Mouse (Mus musculus): ENCODE measurements around the gene Zswim9.

Zswim9 gene

GRCm38 (mm10) chr7:13278308-13278891 is at the start of gene Zswim9:
Zswim9 (minus strand) TSS chr7:13278721.
- DNase-seq = peak; percentile 94 to 97

DNA sequence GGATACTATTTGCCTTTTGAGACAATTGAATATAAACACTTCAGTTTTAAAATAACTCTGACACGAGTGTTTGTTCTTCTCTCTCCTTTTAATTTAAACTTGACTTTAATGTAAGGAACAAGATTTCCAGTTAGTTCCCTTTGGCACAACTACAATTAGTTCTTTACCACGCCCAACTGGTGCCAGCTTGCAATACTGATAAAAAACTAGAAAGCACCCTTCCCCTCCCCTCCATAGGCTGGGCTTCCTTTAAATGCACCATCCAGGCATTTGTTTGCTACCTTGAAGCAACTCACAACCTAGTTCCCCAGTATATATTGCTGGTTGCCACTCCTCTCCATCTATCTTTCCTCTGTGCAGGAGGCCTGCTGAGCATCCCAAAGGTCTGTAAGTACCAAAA is 45.8 kb upstream of the Zswim9 start, which contains the start of gene Pla2g4c:
Pla2g4c (plus strand) TSS at position 340 of the 400 bp plus-strand sequence.
- no peak for DNase-seq

GRCm38 (mm10) chr7:13321424-13321823 is 42.9 kb upstream of the Zswim9 start:
- no peak for DNase-seq

DNA sequence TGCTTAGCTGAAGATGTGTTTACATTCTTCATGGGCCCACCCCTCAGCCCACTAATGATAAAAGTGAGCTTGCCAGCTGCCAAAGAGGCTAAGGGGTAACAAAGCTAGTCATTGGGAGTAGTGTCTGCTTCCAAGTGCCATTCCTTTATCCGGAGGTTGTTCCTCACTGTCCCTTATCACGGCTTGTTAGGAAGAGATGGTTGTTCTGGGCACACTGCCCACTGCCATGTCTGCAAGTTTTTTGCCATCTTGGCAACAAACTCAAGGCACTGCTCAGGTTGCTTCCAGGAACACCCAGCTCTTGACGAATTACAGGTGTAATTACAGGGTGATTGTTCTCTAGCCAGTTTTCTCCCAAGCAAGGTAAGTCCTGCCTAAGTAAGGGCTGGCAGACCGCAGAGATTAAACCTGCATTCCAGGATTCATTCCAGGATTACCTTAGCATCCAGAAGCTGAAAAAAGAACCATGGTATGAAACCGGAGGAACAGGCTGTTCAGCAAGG is 35.6 kb upstream of the Zswim9 start:
- no peak for DNase-seq

GRCm38 (mm10) chr7:13311401-13311800 is 32.9 kb upstream of the Zswim9 start:
- no peak for DNase-seq

DNA sequence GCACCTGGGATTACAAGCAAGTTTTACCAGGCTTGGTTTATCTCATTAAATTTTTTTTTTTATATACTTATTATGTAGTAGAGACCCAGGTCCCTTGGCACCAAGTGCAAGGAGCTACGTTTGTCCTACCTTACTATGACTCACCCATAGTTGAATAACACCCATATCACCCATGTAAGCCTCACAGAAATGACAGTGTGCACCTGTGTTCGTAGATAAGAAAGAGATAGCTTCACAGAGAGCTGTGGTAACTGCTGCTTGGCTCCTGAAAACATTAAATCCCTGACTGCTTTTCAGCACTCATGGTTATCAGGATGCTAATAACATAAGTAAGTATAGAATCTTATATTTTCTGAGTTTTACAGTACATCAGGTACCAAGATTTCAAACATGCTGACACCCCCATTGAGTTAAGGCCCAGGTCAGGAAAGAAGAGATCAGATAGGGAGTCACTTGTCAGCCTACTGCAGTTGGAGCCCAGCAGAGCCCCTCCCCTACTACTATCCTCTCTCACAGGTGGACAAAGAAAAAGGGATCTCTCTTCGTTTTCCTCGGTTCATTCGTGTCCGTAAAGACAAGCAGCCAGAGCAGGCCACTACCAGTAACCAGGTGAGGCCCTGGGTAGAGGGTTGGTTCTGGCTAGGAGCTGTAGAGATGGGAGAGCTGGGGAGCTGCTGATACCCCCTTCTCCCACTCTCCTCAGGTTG is 32.1 kb upstream of the Zswim9 start:
- no peak for DNase-seq

GRCm38 (mm10) chr7:13309407-13309806 is 30.9 kb upstream of the Zswim9 start:
- no peak for DNase-seq

DNA sequence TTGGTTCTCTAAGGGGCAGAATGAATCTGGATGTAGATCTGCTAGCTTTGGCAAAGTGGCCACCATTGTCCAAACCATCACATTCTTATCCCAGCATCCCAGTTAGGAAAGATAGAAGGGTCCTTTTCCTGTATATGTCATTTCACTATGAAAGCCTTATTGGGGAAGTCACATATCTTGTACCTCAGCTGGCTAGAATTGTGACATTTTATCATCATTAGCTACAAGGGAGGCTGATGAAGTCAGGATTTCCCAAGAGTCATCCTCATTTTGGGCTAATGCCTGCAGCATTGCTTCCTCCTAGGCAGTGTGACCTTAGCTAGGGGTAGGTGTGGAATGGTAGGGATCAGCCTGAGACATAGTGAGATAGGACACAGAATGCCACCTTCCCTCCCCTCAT is 24.9 kb upstream of the Zswim9 start:
- no peak for DNase-seq

DNA sequence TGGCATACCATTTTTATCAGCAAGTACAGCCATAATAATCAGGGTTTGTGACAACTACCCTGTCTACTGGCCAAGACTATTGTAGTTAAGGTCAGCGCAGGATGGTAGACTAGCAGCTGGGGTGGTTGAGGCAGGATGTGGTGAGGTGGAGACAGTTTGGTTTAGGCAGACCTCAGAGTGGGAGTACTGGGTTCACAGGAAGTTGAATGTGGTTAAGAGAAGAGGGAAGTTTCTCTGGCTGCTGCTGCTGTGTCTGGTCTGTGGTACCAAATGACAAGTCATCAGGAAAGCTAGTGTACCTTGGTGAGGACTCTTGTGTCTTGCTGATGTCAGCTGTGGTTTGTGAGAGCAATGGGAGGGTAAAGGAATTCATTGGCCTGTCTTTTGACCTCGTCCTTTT is 24.3 kb upstream of the Zswim9 start:
- DNase-seq = no peak

GRCm38 (mm10) chr7:13301643-13302042 is 23.1 kb upstream of the Zswim9 start:
- no peak for DNase-seq

- DNase-seq = no peak
Observed at GRCm38 (mm10) chr7:13298821-13299220, 20.3 kb upstream of the Zswim9 start.

DNA sequence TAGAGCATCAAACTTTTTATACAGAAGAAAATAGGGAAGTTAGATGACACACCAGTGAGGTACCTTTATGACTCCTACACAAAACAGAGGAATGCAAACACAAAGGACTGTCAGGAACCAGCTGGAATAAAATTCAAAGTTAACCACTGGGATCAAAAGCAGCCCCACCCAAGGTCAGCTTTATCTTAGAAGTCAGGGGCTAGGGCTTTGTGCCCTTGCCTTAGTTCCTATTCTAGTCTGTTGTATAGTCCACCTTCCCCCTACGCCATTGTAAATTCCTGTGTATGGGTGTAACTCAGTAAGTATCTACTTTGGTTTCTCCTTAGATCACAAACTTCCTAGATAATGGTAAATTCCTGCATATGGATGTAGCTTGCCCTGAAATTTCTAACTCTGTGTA is 19.1 kb upstream of the Zswim9 start:
- no peak for DNase-seq

DNA sequence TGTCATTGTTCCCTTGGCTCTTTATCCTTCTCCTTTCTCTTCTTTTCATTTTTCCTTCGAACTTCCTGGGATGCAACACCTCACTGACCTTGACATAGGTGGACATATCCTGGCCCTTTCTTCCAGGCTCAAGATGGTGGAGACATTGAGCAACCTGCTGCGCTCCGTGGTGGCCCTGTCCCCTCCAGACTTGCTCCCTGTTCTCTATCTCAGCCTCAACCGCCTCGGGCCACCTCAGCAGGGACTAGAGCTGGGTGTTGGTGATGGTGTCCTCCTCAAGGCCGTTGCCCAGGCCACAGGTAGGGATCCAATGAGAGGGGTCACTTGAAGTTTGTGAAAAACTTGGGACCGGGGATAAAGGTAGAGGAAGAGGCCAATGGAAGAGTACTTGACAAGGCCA is 16.7 kb upstream of the Zswim9 start:
- no peak for DNase-seq

DNA sequence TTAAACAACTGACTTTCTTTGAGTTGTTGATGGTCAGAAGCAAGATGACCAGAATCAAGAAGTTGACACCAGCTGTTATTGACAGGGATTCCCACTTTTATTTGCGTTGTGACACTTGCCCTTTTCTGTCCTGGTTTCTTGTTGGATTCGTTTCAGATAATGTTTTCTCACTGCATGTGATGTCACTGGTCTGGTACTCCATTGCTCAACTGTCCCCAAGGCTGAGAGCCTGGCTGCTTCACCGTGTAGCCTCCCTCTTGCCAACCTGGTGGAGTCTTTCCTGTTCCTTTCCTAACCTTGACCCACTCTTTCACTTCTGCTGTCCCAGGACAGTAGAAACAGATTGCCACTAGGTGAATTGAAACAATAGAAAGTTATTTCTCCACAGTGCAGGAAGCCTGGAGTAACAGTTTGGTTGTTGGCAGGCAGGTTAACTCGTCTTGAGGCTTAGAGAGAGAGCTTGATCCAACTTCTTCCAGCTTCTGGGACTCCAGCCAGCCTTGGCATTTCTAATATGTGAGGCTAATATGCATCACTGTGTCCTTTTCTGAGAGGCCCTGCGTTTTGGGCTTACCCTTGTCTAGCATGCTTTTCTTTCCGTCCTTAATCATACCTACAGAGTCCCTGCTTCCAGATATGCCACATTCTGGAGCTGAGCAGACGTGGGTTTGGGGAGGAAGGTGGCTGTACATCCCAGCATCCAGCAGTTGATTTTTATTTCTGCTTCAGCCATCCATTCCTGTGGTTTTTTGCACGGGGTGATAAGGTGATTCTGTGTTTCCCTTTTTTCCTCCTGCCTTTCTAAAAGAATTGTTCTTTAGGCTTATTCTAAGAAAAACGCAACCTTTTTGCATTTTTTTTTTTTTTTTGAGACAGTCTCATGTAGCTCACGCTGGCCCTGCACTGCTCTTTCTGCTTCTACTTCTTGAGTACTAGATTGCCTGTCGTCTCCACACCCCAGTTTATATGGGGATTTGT is 15.6 kb upstream of the Zswim9 start:
- no peak for DNase-seq

GRCm38 (mm10) chr7:13291370-13291769 is 12.8 kb upstream of the Zswim9 start:
- DNase-seq = no peak

GRCm38 (mm10) chr7:13290041-13290675 is 11.6 kb upstream of the Zswim9 start:
- no peak for DNase-seq

- DNase-seq = no peak
Observed at GRCm38 (mm10) chr7:13288621-13289020, 10.1 kb upstream of the Zswim9 start.

GRCm38 (mm10) chr7:13278957-13279356 is 436 bp upstream of the Zswim9 start:
- DNase-seq = peak in 1 of 2 experiments; percentile 11

GRCm38 (mm10) chr7:13277833-13278232 is 688 bp downstream of the Zswim9 start:
- no peak for DNase-seq

- DNase-seq = peak in 1 of 2 experiments; percentile 15
Observed at GRCm38 (mm10) chr7:13277081-13277480, 1.4 kb downstream of the Zswim9 start, which contains the start of gene Lig1. Lig1 (plus strand) TSS chr7:13277283.

DNA sequence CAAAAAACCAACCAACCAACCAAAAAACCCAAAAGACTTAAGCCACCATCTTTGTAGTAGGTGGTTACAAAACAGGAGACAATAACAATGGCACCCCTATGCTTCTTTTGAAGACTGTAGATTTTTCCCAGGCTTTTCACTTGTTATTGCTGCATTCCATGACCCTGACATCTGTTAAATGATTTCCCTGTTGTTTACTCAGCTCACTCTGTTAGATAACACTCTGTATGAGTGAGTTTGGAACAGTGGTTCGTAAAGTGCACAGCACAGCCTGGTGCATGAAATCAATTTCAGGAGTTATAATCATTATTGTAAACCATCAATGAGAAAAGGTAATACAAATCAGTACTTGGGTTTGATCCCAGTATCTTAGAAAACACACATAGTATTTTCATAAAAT is 6.8 kb downstream of the Zswim9 start:
- no peak for DNase-seq

GRCm38 (mm10) chr7:13269394-13269793 is 9.1 kb downstream of the Zswim9 start:
- DNase-seq = no peak
